Mouse (Mus musculus): ENCODE data around the gene Cpt2. TPM values are rescaled to one million over a fixed set of nuclear protein-coding genes. Genes with fewer than 3 reads are reported as not detected.
A peak's percentile ranks its signal among the peaks of the same experiment; 100 is the strongest.

Cpt2 gene
- polyA plus RNA-seq, 1 experiment from 2014 or later = 31.8 TPM

GRCm38 (mm10) chr4:107944141-107944540, 20.7 kb upstream of the Cpt2 start:
- no peaks in the 10 kb centered on the region for H3K9me3 ChIP-seq
- WGBS = 90% methylated on average over 2 of the region's 2 CpGs
- no peak overlapping the region for H3K27ac ChIP-seq (replicated peaks)
- H3K36me3 ChIP-seq = no peaks in the 10 kb centered on the region
- no peak overlapping the region for H3K4me2 ChIP-seq (replicated peaks)
- no peak overlapping the region for H3K9ac ChIP-seq (replicated peaks)
- ATAC-seq (ENCODE audit: low FRiP score, low read depth) = no peak
- no peaks in the 10 kb centered on the region for H3K4me1 ChIP-seq
- no peaks in the 10 kb centered on the region for H3K27me3 ChIP-seq
- no peak overlapping the region for H3K4me3 ChIP-seq

- Histone ChIP-seq H3K4me3 (no peak overlapping the region), H3K9me3 (no peaks in the 10 kb centered on the region), H3K27me3 (no peaks in the 10 kb centered on the region), H3K36me3 (no peaks in the 10 kb centered on the region), H3K27ac (replicated peaks) (no peak overlapping the region), H3K9ac (replicated peaks) (no peak overlapping the region), H3K4me1 (no peaks in the 10 kb centered on the region), H3K4me2 (replicated peaks) (no peak overlapping the region)
- ATAC-seq (ENCODE audit: low FRiP score, low read depth) = no peak
- 94% methylated on average over 7 of the region's 7 CpGs for WGBS
Observed at GRCm38 (mm10) chr4:107942741-107943140, 19.3 kb upstream of the Cpt2 start.

DNA sequence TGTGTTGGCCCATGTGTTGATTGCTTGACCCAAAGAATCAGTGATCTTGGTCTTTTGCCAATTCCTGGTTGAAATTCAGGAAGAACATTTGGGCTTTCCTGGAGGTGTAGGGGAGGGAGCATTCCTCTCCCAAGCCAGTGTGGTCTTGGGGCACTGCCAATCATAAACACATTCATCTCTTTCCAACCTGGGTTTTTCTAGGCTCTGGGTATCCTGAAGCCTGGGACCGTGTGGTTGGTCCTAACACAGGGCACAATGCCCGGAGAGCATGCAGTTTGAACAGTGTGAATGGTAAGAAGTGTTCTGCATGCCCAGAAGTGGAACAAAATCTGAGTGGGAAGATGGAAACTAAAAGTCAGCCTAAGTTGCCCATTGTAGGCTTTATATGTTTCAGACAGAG, 14.7 kb upstream of the Cpt2 start:
- 87% methylated on average over 2 of the region's 2 CpGs for WGBS
- H3K9me3 ChIP-seq = no peaks in the 10 kb centered on the region
- no peaks in the 10 kb centered on the region for H3K4me1 ChIP-seq
- no peak for ATAC-seq (ENCODE audit: low FRiP score, low read depth)
- H3K36me3 ChIP-seq = no peaks in the 10 kb centered on the region
- no peaks in the 10 kb centered on the region for H3K27me3 ChIP-seq
- H3K27ac ChIP-seq (replicated peaks) = no peak overlapping the region
- no peak overlapping the region for H3K9ac ChIP-seq (replicated peaks)
- H3K4me2 ChIP-seq (replicated peaks) = no peak overlapping the region
- H3K4me3 ChIP-seq = no peak overlapping the region

GRCm38 (mm10) chr4:107937338-107937737, 13.9 kb upstream of the Cpt2 start:
- Histone ChIP-seq H3K9ac (replicated peaks) (no peak overlapping the region), H3K4me2 (replicated peaks) (no peak overlapping the region), H3K36me3 (no peaks in the 10 kb centered on the region), H3K27me3 (no peaks in the 10 kb centered on the region), H3K27ac (replicated peaks) (no peak overlapping the region), H3K9me3 (no peaks in the 10 kb centered on the region), H3K4me3 (no peak overlapping the region), H3K4me1 (no peaks in the 10 kb centered on the region)
- ATAC-seq (ENCODE audit: low FRiP score, low read depth) = no peak
- 36% methylated on average over 6 of the region's 6 CpGs for WGBS

- no peaks in the 10 kb centered on the region for H3K27me3 ChIP-seq
- H3K4me2 ChIP-seq (replicated peaks) = no peak overlapping the region
- H3K4me3 ChIP-seq = no peak overlapping the region
Observed at GRCm38 (mm10) chr4:107935254-107935653, 11.8 kb upstream of the Cpt2 start.

DNA sequence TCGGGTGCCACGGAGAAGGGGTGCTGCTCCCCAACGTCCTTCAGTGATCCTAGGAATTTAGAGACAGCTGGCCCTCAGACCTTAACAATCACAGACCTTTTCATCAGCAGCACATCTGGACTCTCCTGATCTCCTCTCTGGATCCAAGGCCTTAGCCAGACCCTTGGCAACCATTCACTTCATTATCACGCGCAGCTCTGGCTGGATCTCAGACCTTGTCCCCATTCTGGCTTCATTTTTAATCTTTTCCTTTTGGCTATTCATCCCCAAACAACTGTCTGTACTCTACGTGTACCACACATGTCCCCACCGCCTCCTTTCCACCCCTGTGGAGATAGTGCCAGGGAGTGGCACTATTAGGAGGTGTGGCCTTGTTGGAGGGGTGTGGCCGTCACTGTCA, 9.8 kb upstream of the Cpt2 start:
- 80% methylated on average over 8 of the region's 8 CpGs for WGBS
- H3K4me1 ChIP-seq = no peaks in the 10 kb centered on the region

More at GRCm38 (mm10) chr4:107935254-107935653, 11.8 kb upstream of the Cpt2 start:
- no peaks in the 10 kb centered on the region for H3K36me3 ChIP-seq
- no peak overlapping the region for H3K9ac ChIP-seq (replicated peaks)
- 55% methylated on average over 3 of the region's 3 CpGs for WGBS
- H3K27ac ChIP-seq (replicated peaks) = no peak overlapping the region
- no peaks in the 10 kb centered on the region for H3K9me3 ChIP-seq
- no peaks in the 10 kb centered on the region for H3K4me1 ChIP-seq
- ATAC-seq (ENCODE audit: low FRiP score, low read depth) = no peak

GRCm38 (mm10) chr4:107931453-107931852, 8.0 kb upstream of the Cpt2 start:
- Histone ChIP-seq H3K27me3 (no peaks in the 10 kb centered on the region), H3K4me2 (replicated peaks) (no peak overlapping the region), H3K9me3 (no peaks in the 10 kb centered on the region), H3K4me3 (no peak overlapping the region), H3K9ac (replicated peaks) (no peak overlapping the region), H3K4me1 (no peaks in the 10 kb centered on the region), H3K27ac (replicated peaks) (no peak overlapping the region), H3K36me3 (no peaks in the 10 kb centered on the region)
- no peak for ATAC-seq (ENCODE audit: low FRiP score, low read depth)
- WGBS = 81% methylated on average over 3 of the region's 3 CpGs

More for the DNA sequence above, 9.8 kb upstream of the Cpt2 start:
- Histone ChIP-seq H3K27ac (replicated peaks) (no peak overlapping the region), H3K9me3 (no peaks in the 10 kb centered on the region), H3K4me2 (replicated peaks) (no peak overlapping the region), H3K27me3 (no peaks in the 10 kb centered on the region), H3K36me3 (no peaks in the 10 kb centered on the region), H3K4me3 (no peak overlapping the region), H3K9ac (replicated peaks) (no peak overlapping the region)
- ATAC-seq (ENCODE audit: low FRiP score, low read depth) = no peak

- Histone ChIP-seq H3K4me1 (no peaks in the 10 kb centered on the region), H3K4me2 (replicated peaks) (no peak overlapping the region), H3K36me3 (no peaks in the 10 kb centered on the region), H3K27ac (replicated peaks) (no peak overlapping the region), H3K9me3 (no peaks in the 10 kb centered on the region), H3K9ac (replicated peaks) (no peak overlapping the region), H3K27me3 (no peaks in the 10 kb centered on the region), H3K4me3 (no peak overlapping the region)
- no peak for ATAC-seq (ENCODE audit: low FRiP score, low read depth)
- 83% methylated on average over 2 of the region's 2 CpGs for WGBS
Observed at GRCm38 (mm10) chr4:107928726-107929125, 5.3 kb upstream of the Cpt2 start.

GRCm38 (mm10) chr4:107928269-107928668, 4.9 kb upstream of the Cpt2 start:
- no peaks in the 10 kb centered on the region for H3K4me1 ChIP-seq
- no peak overlapping the region for H3K27ac ChIP-seq (replicated peaks)
- no peak for ATAC-seq (ENCODE audit: low FRiP score, low read depth)
- no peak overlapping the region for H3K4me2 ChIP-seq (replicated peaks)
- no peak overlapping the region for H3K9ac ChIP-seq (replicated peaks)
- no peaks in the 10 kb centered on the region for H3K36me3 ChIP-seq
- WGBS = 69% methylated on average over 2 of the region's 2 CpGs
- no peaks in the 10 kb centered on the region for H3K9me3 ChIP-seq
- no peak overlapping the region for H3K4me3 ChIP-seq
- no peaks in the 10 kb centered on the region for H3K27me3 ChIP-seq

GRCm38 (mm10) chr4:107923803-107924194, 389 bp upstream of the Cpt2 start:
- 55% methylated on average over 7 of the region's 7 CpGs for WGBS
- ATAC-seq (ENCODE audit: low FRiP score, low read depth) = peak; percentile 60; the same call in 1 of the 2 replicates

GRCm38 (mm10) chr4:107921952-107922351, 1.5 kb downstream of the Cpt2 start:
- H3K36me3 ChIP-seq = no peaks in the 10 kb centered on the region
- no peak overlapping the region for H3K27ac ChIP-seq (replicated peaks)
- no peak overlapping the region for H3K9ac ChIP-seq (replicated peaks)
- H3K27me3 ChIP-seq = no peaks in the 10 kb centered on the region
- 70% methylated on average over 4 of the region's 4 CpGs for WGBS
- no peak overlapping the region for H3K4me3 ChIP-seq
- H3K4me1 ChIP-seq = peaks cover 11% of the 10 kb centered on the region
- peak overlapping the region; percentile 80; the same call in 1 of the 2 replicates for H3K4me2 ChIP-seq (replicated peaks)
- H3K9me3 ChIP-seq = no peaks in the 10 kb centered on the region
- ATAC-seq (ENCODE audit: low FRiP score, low read depth) = no peak

More at GRCm38 (mm10) chr4:107923803-107924194, 389 bp upstream of the Cpt2 start:
- Histone ChIP-seq H3K27me3 (no peaks in the 10 kb centered on the region), H3K9me3 (no peaks in the 10 kb centered on the region), H3K4me2 (replicated peaks) (peak overlapping the region; percentile 80), H3K9ac (replicated peaks) (no peak overlapping the region), H3K36me3 (no peaks in the 10 kb centered on the region), H3K4me1 (peaks cover 11% of the 10 kb centered on the region), H3K4me3 (peak overlapping the region; percentile 66), H3K27ac (replicated peaks) (no peak overlapping the region)

GRCm38 (mm10) chr4:107921152-107921695, 2.2 kb downstream of the Cpt2 start:
- H3K9me3 ChIP-seq = no peaks in the 10 kb centered on the region
- WGBS = 89% methylated on average over 8 of the region's 8 CpGs
- H3K4me3 ChIP-seq = no peak overlapping the region
- H3K36me3 ChIP-seq = no peaks in the 10 kb centered on the region
- H3K27ac ChIP-seq (replicated peaks) = no peak overlapping the region
- ATAC-seq (ENCODE audit: low FRiP score, low read depth) = no peak
- no peak overlapping the region for H3K4me2 ChIP-seq (replicated peaks)
- no peaks in the 10 kb centered on the region for H3K27me3 ChIP-seq
- H3K4me1 ChIP-seq = peaks cover 11% of the 10 kb centered on the region
- no peak overlapping the region for H3K9ac ChIP-seq (replicated peaks)

DNA sequence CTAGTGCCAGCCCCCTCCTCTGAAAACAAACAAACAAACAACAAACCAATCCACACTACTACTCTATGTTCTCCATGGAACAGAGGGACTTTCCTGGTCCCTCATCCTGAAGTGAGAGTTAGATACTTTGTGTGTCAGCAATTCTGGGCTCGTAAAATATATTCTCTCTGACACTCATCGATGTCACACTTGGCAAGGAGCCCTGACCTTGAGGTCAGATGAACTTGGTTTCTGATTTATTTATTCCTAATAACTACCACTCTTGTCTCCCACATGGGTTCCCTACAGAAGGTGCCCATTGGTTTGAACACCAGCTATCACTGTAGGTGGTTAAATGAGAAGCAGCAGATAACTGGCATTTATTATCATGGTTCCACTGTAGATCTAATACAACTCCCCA, 3.1 kb downstream of the Cpt2 start:
- no peak for ATAC-seq (ENCODE audit: low FRiP score, low read depth)
- Histone ChIP-seq H3K4me1 (peaks cover 11% of the 10 kb centered on the region), H3K9me3 (no peaks in the 10 kb centered on the region), H3K27me3 (no peaks in the 10 kb centered on the region), H3K27ac (replicated peaks) (no peak overlapping the region), H3K9ac (replicated peaks) (no peak overlapping the region), H3K36me3 (no peaks in the 10 kb centered on the region), H3K4me2 (replicated peaks) (no peak overlapping the region), H3K4me3 (no peak overlapping the region)
- 94% methylated on average over 2 of the region's 2 CpGs for WGBS
